Mouse (Mus musculus) testis, adult 2 months (tissue): ENCODE data around the gene Gm28051.

Source experiments
- CTCF ChIP-seq: fragments of 200-500 bp; IDR thresholded peaks from 2 replicates; pipeline ENCODE4 v1.5.1; 2012; ENCODE audit warnings: low read depth, mild to moderate bottlenecking, inconsistent platforms, low read length, moderate library complexity; ENCODE audit not compliant: control insufficient read depth, insufficient read depth, insufficient replicate concordance
- POLR2A ChIP-seq: fragments of 200-500 bp; IDR thresholded peaks from 2 replicates; pipeline ENCODE4 v1.6.1; 2012; ENCODE audit warnings: low read depth, mild to moderate bottlenecking, inconsistent platforms, low read length, moderate library complexity; ENCODE audit not compliant: control insufficient read depth

DNA sequence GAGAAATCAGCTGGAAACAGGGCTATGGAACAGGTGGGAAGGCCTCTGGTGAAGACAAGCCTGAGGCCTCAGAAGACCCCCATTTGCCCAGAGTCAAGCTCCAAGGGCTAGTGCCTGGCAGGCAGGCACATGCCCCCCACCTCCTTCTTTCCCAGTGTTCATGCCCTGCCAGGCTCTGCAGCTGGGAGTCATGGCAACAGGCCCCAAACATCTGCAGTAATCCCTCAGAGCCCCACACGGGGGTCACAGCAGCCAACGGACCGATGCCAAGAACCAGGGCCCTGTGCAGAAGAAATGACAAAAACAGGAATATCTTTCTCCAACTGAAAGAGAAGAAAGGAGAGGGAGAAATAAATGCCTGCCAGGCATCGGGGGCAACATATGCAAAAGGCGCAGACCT, 73.6 kb downstream of the Gm28051 start:
- no peak for TF ChIP-seq CTCF
- TF ChIP-seq POLR2A: no peak
